Mouse (Mus musculus): ENCODE results near the gene Stk39. TPM values are rescaled to one million over a fixed set of nuclear protein-coding genes. Genes with fewer than 3 reads are reported as not detected.

The Stk39 gene
- polyA plus RNA-seq, 1 experiment from 2014 or later: 16.9 TPM

DNA sequence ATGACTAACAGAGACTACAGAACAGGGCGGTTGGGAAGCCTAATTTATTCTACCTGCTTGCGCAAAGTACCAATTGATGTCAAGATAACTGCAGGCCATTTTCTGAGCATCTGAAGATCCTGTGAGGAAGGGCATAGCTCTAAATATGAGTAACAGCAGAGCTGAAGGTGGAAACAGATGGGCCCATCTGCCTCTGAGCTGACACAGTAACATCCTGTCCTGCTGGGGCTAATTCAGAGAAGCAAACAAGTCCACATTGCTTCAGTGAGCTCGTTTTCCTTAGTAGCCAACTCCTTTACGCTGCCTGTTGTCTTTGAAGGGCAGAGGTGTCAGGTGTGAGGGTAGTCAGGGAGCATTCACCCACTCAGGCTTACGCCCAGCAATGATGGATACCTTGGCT, 146.8 kb downstream of the Stk39 start:
- ATAC-seq (ENCODE audit: insufficient number of reproducible peaks, insufficient read depth, low FRiP score, low TSS enrichment, low read depth): no peak
- Histone ChIP-seq H3K27me3 (no peaks in the 10 kb centered on the region), H3K4me2 (no peak overlapping the region), H3K4me3 (no peak overlapping the region), H3K9me3 (no peaks in the 10 kb centered on the region), H3K27ac (no peak overlapping the region), H3K9ac (no peak overlapping the region), H3K4me1 (0 out of 2 replicates have a peak, but pooled peaks cover 6% of the 10 kb centered on the region), H3K36me3 (no peaks in the 10 kb centered on the region)
- 66% methylated on average over 5 of the region's 5 CpGs for WGBS

DNA sequence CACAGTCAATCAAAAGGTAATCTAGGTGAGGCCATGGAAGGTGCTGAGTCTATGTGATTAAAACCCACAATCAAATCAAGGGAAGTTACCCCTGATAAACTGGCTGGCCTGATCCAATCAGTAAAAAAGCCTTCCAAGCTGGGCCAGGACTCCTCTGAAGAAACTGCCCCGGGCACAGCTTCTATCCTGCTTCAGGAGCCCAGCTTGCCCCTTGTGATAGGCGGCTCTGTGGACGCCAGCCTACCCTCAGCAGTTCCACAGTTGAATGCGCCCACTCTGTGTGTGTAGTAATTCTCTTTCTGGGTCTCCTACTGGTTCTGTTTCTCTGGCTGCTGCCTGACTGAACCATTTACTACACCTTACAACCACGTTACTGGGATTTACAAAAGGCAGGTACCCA, 150.8 kb downstream of the Stk39 start:
- ATAC-seq (ENCODE audit: insufficient number of reproducible peaks, insufficient read depth, low FRiP score, low TSS enrichment, low read depth): no peak
- WGBS: 78% methylated on average over 5 of the region's 5 CpGs
- Histone ChIP-seq H3K9ac (no peak overlapping the region), H3K4me2 (no peak overlapping the region), H3K36me3 (no peaks in the 10 kb centered on the region), H3K27ac (no peak overlapping the region), H3K27me3 (no peaks in the 10 kb centered on the region), H3K4me3 (no peak overlapping the region), H3K9me3 (no peaks in the 10 kb centered on the region), H3K4me1 (peaks cover 16% of the 10 kb centered on the region; the same call in 1 of the 2 replicates)

DNA sequence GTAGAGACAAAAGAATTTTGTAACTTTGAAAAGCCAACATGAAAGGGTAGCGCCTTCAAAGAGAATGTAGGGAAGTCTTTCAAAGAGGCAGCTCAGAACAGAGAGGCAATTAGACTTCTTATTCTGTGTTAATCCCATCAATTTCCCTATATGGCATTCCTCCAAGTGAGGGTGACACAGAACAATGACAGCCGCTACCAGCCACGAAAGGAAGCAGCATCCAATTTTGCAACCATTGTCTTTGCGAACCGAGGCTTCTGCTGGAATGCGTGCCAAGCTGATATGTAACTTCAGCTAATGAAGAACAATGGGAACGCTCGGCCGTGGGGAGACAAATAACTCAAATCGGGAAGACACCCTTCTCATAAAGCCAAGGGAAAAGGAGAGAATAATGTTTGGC, 151.4 kb downstream of the Stk39 start:
- Histone ChIP-seq H3K27ac (no peak overlapping the region), H3K36me3 (no peaks in the 10 kb centered on the region), H3K4me3 (no peak overlapping the region), H3K9ac (no peak overlapping the region), H3K27me3 (no peaks in the 10 kb centered on the region), H3K4me2 (no peak overlapping the region), H3K9me3 (no peaks in the 10 kb centered on the region), H3K4me1 (peaks cover 16% of the 10 kb centered on the region; the same call in 1 of the 2 replicates)
- no peak for ATAC-seq (ENCODE audit: insufficient number of reproducible peaks, insufficient read depth, low FRiP score, low TSS enrichment, low read depth)
- WGBS: 53% methylated on average over 10 of the region's 10 CpGs

DNA sequence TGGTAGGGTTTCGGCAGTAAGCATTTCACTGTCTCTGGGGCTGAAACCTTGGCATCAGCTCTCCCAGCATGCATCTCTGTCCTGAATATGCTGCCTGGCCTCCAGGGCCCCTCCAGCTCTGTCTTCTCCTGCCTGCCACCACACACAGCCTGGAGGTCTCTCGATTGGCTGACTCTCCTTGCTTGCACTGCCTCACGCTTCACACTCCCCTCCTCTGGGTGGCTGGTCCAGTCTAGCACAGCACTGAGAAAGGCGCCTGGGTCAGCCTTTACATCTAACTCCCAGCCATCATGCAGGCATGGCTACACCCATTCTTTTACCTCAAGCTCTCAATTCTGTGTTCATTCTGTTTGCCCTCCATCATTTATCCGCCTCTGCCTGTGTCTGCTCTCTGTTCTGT, 153.6 kb downstream of the Stk39 start:
- Histone ChIP-seq H3K4me1 (peaks cover 21% of the 10 kb centered on the region), H3K36me3 (no peaks in the 10 kb centered on the region), H3K4me3 (no peak overlapping the region), H3K27me3 (no peaks in the 10 kb centered on the region), H3K9me3 (no peaks in the 10 kb centered on the region), H3K9ac (no peak overlapping the region), H3K4me2 (no peak overlapping the region), H3K27ac (no peak overlapping the region)
- WGBS: 71% methylated on average over 5 of the region's 5 CpGs
- no peak for ATAC-seq (ENCODE audit: insufficient number of reproducible peaks, insufficient read depth, low FRiP score, low TSS enrichment, low read depth)

DNA sequence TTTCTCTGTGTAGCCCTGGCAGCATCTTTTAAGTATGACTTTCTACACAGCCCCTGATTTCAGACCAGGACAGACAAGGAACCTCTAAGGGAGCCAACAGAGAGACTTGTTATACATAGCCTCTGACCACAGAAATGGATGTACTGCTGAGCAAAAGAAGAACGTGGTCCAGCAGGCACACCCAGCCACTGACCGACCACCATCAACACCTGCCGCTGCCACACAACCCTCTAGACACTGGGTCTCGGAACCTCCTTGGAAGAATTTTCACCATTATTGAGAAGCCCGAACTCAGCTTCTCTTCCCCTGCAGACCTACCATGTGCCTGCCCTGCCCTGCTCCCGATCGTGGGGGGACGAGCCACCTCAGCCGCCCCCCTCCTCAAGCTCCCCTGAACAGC, 154.2 kb downstream of the Stk39 start:
- Histone ChIP-seq H3K36me3 (no peaks in the 10 kb centered on the region), H3K9me3 (no peaks in the 10 kb centered on the region), H3K4me1 (peaks cover 21% of the 10 kb centered on the region), H3K9ac (no peak overlapping the region), H3K27ac (no peak overlapping the region), H3K4me3 (no peak overlapping the region), H3K27me3 (no peaks in the 10 kb centered on the region), H3K4me2 (no peak overlapping the region)
- no peak for ATAC-seq (ENCODE audit: insufficient number of reproducible peaks, insufficient read depth, low FRiP score, low TSS enrichment, low read depth)
- 86% methylated on average over 9 of the region's 9 CpGs for WGBS

DNA sequence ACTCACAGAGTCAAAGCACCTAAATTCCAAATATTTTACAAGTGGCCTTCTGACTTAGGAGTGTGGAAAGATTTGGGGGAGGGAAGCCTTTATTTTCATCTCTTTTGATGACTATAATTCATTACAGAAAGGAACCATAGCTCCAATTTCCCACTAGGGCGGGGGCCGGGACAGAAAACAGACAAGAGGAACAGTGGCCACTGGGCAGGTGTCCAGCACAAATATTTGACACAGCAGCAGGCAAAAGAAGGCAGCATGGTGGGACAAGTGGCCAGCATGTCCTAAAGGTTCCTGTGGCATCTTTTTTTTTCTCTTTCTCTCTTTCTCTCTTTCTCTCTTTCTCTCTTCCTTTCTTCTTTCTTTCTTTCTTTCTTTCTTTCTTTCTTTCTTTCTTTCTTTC, 154.6 kb downstream of the Stk39 start:
- 32% methylated on average over 2 of the region's 2 CpGs for WGBS
- no peak overlapping the region for H3K9ac ChIP-seq
- no peak overlapping the region for H3K4me2 ChIP-seq
- H3K36me3 ChIP-seq: no peaks in the 10 kb centered on the region
- no peaks in the 10 kb centered on the region for H3K27me3 ChIP-seq
- no peak overlapping the region for H3K4me3 ChIP-seq
- no peak overlapping the region for H3K27ac ChIP-seq
- peaks cover 21% of the 10 kb centered on the region for H3K4me1 ChIP-seq
- no peaks in the 10 kb centered on the region for H3K9me3 ChIP-seq
- no peak for ATAC-seq (ENCODE audit: insufficient number of reproducible peaks, insufficient read depth, low FRiP score, low TSS enrichment, low read depth)

DNA sequence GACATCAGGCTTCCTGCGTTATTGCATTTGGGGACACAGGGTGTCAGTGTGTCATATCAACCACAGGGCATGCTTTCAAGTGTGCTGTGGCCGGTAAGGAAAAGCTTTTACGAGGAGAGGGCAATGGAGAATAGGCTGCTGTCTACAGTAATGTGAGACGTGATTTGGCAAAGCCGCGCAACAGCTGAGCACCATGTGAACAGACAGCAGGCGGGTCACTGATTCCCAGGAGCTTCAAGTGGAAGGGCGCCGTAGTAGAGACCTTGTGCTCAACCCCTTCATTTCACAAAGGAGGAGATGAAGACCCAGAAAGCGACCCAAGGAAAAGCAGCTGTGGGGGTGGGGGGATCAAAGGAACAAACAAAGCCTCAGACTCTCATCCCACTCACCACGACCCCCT, 156.8 kb downstream of the Stk39 start:
- Histone ChIP-seq H3K4me1 (peaks cover 15% of the 10 kb centered on the region), H3K27ac (no peak overlapping the region), H3K9me3 (no peaks in the 10 kb centered on the region), H3K9ac (no peak overlapping the region), H3K4me2 (no peak overlapping the region), H3K36me3 (0 out of 2 replicates have a peak, but pooled peaks cover 1% of the 10 kb centered on the region), H3K27me3 (no peaks in the 10 kb centered on the region), H3K4me3 (no peak overlapping the region)
- 81% methylated on average over 11 of the region's 11 CpGs for WGBS
- no peak for ATAC-seq (ENCODE audit: insufficient number of reproducible peaks, insufficient read depth, low FRiP score, low TSS enrichment, low read depth)

DNA sequence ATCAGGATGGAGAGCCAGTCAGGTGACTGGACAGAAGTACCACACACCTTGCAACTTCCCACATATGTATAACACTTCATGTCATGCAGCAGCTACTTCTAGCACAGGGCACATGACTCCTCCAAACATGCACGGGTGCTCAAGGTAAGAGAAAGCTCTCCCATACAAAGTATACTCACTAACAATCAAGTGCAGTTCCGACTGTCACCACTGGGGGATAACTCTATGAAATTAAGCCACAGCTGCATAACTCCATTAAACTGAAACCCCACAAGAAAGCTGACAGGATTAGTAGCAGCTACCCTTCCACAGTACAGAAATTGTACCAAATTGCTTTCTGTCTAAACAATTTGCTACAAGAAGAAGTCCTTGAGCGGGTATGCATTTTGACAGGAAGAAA, 161.9 kb downstream of the Stk39 start:
- Histone ChIP-seq H3K4me2 (no peak overlapping the region), H3K9me3 (no peaks in the 10 kb centered on the region), H3K9ac (no peak overlapping the region), H3K27me3 (no peaks in the 10 kb centered on the region), H3K4me1 (peaks cover 3% of the 10 kb centered on the region; the same call in 1 of the 2 replicates), H3K36me3 (peaks cover 11% of the 10 kb centered on the region), H3K27ac (no peak overlapping the region), H3K4me3 (no peak overlapping the region)
- 87% methylated on average over 3 of the region's 3 CpGs for WGBS
- no peak for ATAC-seq (ENCODE audit: insufficient number of reproducible peaks, insufficient read depth, low FRiP score, low TSS enrichment, low read depth)

DNA sequence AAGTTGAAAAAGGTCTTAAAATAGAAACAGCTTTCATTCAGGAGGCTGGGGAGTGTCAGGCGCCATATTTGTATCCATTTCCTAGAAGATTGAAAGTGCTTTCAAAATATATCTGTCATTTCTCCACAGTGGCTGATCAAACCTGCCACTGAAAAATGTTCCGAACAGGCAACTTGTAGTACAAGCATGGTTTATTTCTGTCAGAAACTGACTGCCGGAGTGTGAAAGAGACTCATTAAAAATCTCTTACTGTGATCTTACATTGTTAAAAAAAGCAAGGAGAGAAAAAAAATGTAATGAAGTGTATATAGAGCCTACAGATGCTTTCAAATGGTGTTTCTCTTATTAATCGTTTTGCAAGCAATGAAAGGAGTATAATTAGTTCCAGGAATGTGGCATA, 165.5 kb downstream of the Stk39 start:
- no peak overlapping the region for H3K9ac ChIP-seq
- H3K36me3 ChIP-seq: peaks cover 11% of the 10 kb centered on the region
- H3K9me3 ChIP-seq: no peaks in the 10 kb centered on the region
- H3K4me1 ChIP-seq: no peaks in the 10 kb centered on the region
- H3K27ac ChIP-seq: no peak overlapping the region
- ATAC-seq (ENCODE audit: insufficient number of reproducible peaks, insufficient read depth, low FRiP score, low TSS enrichment, low read depth): no peak
- WGBS: 59% methylated on average over 4 of the region's 4 CpGs
- H3K27me3 ChIP-seq: no peaks in the 10 kb centered on the region
- no peak overlapping the region for H3K4me2 ChIP-seq
- H3K4me3 ChIP-seq: no peak overlapping the region

DNA sequence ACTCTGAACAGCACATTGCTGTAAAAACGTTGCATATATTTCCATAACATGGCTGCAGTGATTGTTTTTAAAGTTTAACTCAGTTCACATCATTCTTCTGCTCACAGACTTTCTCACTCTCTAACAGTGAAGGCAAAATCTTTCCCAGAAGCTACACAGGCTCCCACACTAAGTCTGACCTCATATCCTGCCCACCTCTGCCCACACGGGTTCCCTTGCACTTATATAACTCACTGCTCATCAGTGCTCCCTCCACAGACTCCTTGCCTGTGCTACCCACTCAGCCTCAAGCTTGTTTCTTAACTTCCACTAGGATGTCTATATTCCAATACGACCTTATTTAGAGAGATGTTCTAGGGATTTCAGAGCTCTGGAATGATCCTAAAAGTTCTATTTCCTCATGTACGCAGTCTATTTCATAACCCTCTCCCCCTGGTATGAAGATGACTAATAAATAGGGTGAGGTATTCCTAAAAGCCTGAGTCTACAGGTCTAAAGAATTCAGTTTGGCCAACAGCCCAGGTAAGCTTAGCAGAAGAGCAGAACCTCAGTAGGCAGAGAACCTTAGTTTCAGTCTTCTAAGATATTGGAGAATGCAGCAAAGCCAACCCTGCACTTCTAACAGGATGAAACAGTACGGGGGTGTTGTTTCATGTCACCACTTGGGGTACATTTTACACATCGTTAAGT, 167.2 kb downstream of the Stk39 start:
- Histone ChIP-seq H3K9ac (no peak overlapping the region), H3K4me1 (no peaks in the 10 kb centered on the region), H3K4me2 (no peak overlapping the region), H3K4me3 (no peak overlapping the region), H3K27ac (no peak overlapping the region), H3K36me3 (peaks cover 8% of the 10 kb centered on the region), H3K9me3 (no peaks in the 10 kb centered on the region), H3K27me3 (no peaks in the 10 kb centered on the region)
- no peak for ATAC-seq (ENCODE audit: insufficient number of reproducible peaks, insufficient read depth, low FRiP score, low TSS enrichment, low read depth)
- WGBS: 88% methylated on average over 6 of the region's 6 CpGs

DNA sequence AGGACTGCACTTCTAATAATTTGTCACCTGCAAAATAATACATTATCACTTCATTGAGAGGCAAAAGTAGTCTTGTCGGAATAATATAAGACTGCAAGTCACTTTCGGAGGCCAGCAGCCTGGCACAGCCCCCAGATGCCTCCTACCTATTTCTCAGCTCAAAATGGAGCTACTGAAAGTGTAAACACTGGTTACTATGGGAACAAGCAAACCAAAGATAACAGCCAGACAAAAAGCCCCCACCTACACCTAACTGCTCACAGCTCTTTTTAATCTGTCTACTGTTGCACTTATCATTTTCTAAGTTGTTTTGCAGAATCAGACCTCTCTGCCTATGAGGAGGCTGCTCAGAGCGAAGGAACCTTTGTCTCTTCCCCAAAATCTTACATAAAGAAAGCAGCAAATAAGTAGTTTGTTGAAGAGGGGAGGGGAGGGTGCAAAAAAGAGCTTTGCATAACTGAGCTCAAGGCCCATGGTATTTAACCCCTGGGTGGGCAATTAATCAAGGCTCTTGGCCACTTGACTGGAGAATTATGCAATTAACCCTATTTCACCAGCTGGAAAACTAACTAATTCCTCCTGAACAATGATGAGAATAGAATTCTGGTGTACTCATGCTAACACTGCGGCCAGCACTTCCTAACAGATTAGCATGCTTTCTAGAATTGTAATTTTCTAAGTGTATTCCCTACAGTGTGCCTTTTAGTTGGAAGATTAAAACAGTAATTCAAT, 170.1 kb downstream of the Stk39 start:
- Histone ChIP-seq H3K27me3 (no peaks in the 10 kb centered on the region), H3K36me3 (peaks cover 15% of the 10 kb centered on the region), H3K9ac (no peak overlapping the region), H3K4me1 (no peaks in the 10 kb centered on the region), H3K4me2 (no peak overlapping the region), H3K4me3 (no peak overlapping the region), H3K9me3 (no peaks in the 10 kb centered on the region), H3K27ac (no peak overlapping the region)
- WGBS: 73% methylated on average over 4 of the region's 4 CpGs
- ATAC-seq (ENCODE audit: insufficient number of reproducible peaks, insufficient read depth, low FRiP score, low TSS enrichment, low read depth): no peak

DNA sequence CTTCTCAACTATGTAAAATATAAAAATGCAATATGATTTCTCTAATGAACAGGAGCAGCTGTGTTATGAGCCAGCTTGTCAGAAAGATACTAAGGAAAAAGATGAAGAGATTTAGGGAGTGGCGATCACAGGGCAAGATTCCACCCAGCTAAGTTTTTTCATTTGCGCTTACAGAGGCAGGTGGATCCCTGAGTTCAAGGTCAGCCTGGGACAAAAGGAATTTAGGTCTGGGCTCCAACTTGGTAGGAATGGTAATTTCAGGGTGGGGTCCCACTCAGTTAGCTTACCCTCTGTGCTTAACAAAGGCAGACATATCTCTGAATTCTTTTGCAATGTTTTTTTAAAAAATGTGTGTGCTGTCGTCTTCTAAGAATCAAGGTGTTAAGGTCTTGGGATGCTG, 173.7 kb downstream of the Stk39 start:
- Histone ChIP-seq H3K36me3 (peaks cover 6% of the 10 kb centered on the region; the same call in 1 of the 2 replicates), H3K27me3 (no peaks in the 10 kb centered on the region), H3K4me3 (no peak overlapping the region), H3K9me3 (no peaks in the 10 kb centered on the region), H3K27ac (no peak overlapping the region), H3K9ac (no peak overlapping the region), H3K4me1 (no peaks in the 10 kb centered on the region), H3K4me2 (no peak overlapping the region)
- WGBS: 94% methylated on average over 3 of the region's 3 CpGs
- no peak for ATAC-seq (ENCODE audit: insufficient number of reproducible peaks, insufficient read depth, low FRiP score, low TSS enrichment, low read depth)

Measured in embryonic facial prominence, embryonic 13.5 days (tissue).